Mouse (Mus musculus) lung, embryonic 14.5 days (tissue): ENCODE results near the gene Atg2a. TPM values are rescaled to one million over a fixed set of nuclear protein-coding genes. Genes with fewer than 3 reads are reported as not detected.
A peak's percentile ranks its signal among the peaks of the same experiment; 100 is the strongest.

Experiments
- ATAC-seq: fragments of 200-750 bp; cut with Nextera tagmentation; 2 replicates; pipeline ENCODE4 v1.8.0; 2017; ENCODE audit warnings: mild to moderate bottlenecking, moderate TSS enrichment, moderate library complexity; ENCODE audit not compliant: insufficient read depth
- DNase-seq: peaks from one replicate; pipeline ENCODE4 v3.0.0-alpha.2; 2015
- H3K27ac ChIP-seq: fragments of 300-500 bp; sonication (generic); 2 replicates; pipeline ENCODE4 v1.5.1; 2014; ENCODE audit warnings: low read depth, mild to moderate bottlenecking, moderate library complexity
- H3K27me3 ChIP-seq: fragments of 300-500 bp; sonication (generic); 2 replicates; pipeline ENCODE4 v1.6.1; 2014; ENCODE audit warnings: low read length, control low read depth; ENCODE audit not compliant: insufficient read depth
- H3K36me3 ChIP-seq: fragments of 300-500 bp; sonication (generic); 2 replicates; pipeline ENCODE4 v1.6.1; 2014; ENCODE audit warnings: control low read depth; ENCODE audit not compliant: insufficient read depth
- H3K4me1 ChIP-seq: fragments of 300-500 bp; sonication (generic); 2 replicates; pipeline ENCODE4 v1.6.1; 2014; ENCODE audit warnings: antibody characterized with exemption, control low read depth; ENCODE audit not compliant: insufficient read depth
- H3K4me2 ChIP-seq: fragments of 300-500 bp; sonication (generic); 2 replicates; pipeline ENCODE4 v1.6.1; 2014; ENCODE audit warnings: mild to moderate bottlenecking
- H3K4me3 ChIP-seq: fragments of 300-500 bp; sonication (generic); 2 replicates; pipeline ENCODE4 v1.5.1; 2014; ENCODE audit warnings: low read depth, low read length
- H3K9ac ChIP-seq: fragments of 300-500 bp; sonication (generic); 2 replicates; pipeline ENCODE4 v1.6.1; 2014
- H3K9me3 ChIP-seq: fragments of 300-500 bp; sonication (generic); 2 replicates; pipeline ENCODE4 v1.6.1; 2016; ENCODE audit warnings: low read depth, low read length, control low read depth
- CTCF ChIP-seq: IDR thresholded peaks from 2 replicates; pipeline ENCODE4 v1.5.1; 2016; ENCODE audit warnings: antibody characterized with exemption, low read depth
- WGBS: fragments of 180-500 bp; shearing (Covaris S2); extraction: QIAGEN DNeasy Blood & Tissue Kit; methylation state at CpG from one replicate; pipeline ENCODE4 v1.1.7; 2014; 5-methylcytosine and 5-hydroxymethylcytosine counted together
- polyA plus RNA-seq: library from polyadenylated mRNA; unstranded; fragments of >200 nt; fragmentation: Nextera tagmentation; extraction: Ambion mirVana; gene quantifications from 2 replicates; pipeline ENCODE4 v1.2.1, GENCODE M21; 2014

Atg2a gene
- polyA plus RNA-seq, 1 experiment from 2014 or later: 13.0 TPM

DNA sequence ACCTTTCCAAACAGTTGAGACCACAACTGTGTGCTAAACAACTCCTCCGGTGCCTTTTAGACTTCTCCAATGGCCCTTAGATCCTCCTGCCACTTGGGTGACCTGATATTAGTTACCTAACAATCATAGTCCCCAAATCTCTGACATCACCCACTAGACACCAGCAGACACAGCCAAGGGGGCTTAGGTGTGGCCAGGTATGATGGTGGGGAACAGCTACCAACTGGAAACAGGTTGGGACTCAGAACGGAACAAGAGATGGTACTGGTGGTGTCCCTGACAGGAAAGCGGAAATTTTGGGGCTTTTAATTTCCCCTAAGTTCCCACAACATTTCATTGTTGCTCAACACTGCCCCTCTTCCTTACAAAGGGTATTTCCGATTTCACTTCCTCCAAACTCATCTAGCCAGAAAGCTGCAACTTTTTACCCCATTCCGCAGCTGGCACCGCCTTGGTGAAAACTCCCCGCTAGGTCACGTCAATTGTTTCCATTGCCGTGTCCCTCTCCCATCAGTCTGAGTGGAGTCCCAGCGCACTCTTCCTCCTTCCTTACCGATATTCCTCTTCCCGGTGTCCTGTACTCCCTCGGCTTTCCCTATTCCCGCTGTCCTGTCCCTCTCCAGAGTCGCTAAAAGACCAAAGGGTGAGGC is 34.4 kb downstream of the Atg2a start:
- peak; percentile 50 for DNase-seq
- ATAC-seq: peak; percentile 0; the same call in 1 of the 2 replicates
- H3K9ac ChIP-seq: peak overlapping the region; percentile 58

DNA sequence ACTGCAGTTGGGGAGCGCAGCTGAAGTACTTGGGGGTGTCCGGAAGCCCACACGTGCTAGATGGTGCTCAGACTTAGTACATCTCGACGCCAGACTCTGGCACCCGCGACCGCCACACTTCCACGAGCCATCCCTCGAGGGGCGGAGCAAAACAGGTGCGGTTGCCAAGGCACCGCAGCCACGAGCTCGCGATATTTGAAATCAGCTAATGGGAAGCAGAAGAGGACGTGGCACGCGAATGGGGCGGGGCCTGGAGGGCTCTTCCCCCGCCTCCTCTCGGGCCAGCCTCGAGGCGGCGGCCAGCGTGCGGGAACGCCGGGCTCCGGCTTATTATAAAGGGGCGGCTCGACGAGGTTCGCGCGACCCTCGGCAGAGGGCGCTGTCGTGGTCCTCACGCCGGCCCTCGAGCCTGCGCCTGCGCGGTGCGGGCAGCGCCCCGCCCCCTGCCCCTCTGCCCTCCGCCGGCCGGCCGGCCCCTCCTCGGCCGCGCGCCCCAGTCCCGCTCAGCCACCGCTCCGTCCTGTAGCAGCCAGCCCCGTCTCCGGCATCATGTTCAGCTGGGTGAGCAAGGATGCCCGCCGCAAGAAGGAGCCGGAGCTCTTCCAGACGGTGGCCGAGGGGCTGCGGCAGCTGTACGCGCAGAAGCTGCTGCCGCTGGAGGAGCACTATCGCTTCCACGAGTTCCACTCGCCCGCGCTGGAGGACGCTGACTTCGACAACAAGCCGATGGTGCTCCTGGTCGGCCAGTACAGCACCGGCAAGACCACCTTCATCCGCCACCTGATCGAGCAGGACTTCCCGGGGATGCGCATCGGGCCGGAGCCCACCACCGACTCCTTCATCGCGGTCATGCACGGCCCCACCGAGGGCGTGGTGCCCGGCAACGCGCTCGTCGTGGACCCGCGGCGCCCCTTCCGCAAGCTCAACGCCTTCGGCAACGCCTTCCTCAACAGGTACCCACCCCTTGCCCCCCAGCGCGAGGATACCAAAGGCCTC is 35.3 kb downstream of the Atg2a start, which contains the start of gene Ehd1:
Ehd1 (plus strand) TSS at position 300 of the 996 bp plus-strand sequence.
- TF ChIP-seq CTCF: peak; percentile 51
- H3K4me1 ChIP-seq: peaks cover 11% of the 10 kb centered on the region; the same call in 1 of the 2 replicates

More for the DNA sequence above, 34.4 kb downstream of the Atg2a start:
- WGBS: 6% methylated on average over 15 of the region's 15 CpGs
- TF ChIP-seq CTCF: no peak
- peak overlapping the region; percentile 81 for H3K4me3 ChIP-seq
- peaks cover 11% of the 10 kb centered on the region; the same call in 1 of the 2 replicates for H3K4me1 ChIP-seq
- no peaks in the 10 kb centered on the region for H3K27me3 ChIP-seq
- peak overlapping the region; percentile 97 for H3K4me2 ChIP-seq
- peak overlapping the region; percentile 60; the same call in 1 of the 2 replicates for H3K27ac ChIP-seq
- H3K9me3 ChIP-seq: no peaks in the 10 kb centered on the region
- H3K36me3 ChIP-seq: peaks cover 15% of the 10 kb centered on the region

DNA sequence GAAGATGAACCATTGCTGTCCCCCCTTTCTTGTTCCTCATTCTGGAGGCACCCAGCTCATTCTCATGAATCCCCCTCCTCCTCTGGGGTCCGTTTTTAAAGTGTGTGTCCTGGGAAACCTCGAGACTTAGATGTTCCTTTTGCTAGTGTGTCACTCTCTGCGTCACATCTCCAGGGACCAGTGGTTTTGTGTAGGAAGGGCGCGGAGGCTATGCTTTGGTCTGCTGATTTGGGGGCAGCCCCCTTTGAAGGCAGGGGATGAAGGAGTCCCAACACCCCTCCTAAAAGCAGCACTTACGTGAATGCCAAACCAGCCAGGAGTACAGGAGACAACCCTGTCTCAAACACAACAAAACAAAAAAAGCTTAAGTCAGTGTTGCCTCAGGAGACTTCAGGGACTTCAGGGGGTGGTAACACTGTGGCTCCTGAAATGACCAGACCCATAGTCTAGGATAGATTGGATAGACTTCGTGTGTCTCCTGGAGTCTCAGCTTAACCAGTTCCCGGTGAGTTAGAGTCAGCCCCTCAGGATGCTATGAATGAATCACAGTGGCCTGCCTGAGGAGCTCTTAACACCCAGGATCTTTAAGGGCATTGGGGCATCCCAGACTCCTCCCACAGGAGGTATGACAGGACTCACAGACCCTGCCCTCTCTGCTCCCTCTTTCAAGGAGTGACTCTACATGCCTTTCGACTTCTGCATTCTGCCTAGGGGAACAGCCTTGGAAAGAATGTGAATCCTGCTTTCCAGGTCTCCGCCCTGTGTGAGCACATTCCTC is 36.4 kb downstream of the Atg2a start:
- TF ChIP-seq CTCF: no peak
- peak overlapping the region; percentile 97 for H3K4me2 ChIP-seq
- peaks cover 35% of the 10 kb centered on the region for H3K36me3 ChIP-seq
- H3K4me1 ChIP-seq: peaks cover 11% of the 10 kb centered on the region; the same call in 1 of the 2 replicates
- peak; percentile 83 for DNase-seq
- H3K9me3 ChIP-seq: no peaks in the 10 kb centered on the region
- ATAC-seq: peak; percentile 29; the same call in 1 of the 2 replicates
- peak overlapping the region; percentile 81 for H3K9ac ChIP-seq
- H3K27ac ChIP-seq: peak overlapping the region; percentile 87
- peak overlapping the region; percentile 81 for H3K4me3 ChIP-seq
- WGBS: 4% methylated on average over 10 of the region's 10 CpGs
- no peaks in the 10 kb centered on the region for H3K27me3 ChIP-seq

More for the DNA sequence above, 35.3 kb downstream of the Atg2a start, which contains the start of gene Ehd1:
- DNase-seq (peak; percentile 99), ATAC-seq (peak; percentile 93)
- H3K9me3 ChIP-seq: no peaks in the 10 kb centered on the region
- peak within 1 kb of the TSS; percentile 97 for H3K4me2 ChIP-seq
- under 1% methylated on average over 102 of the region's 106 CpGs for WGBS
- H3K27ac ChIP-seq: peak within 1 kb of the TSS; percentile 87
- H3K36me3 ChIP-seq: peaks cover 23% of the 10 kb centered on the region
- H3K9ac ChIP-seq: peak within 1 kb of the TSS; percentile 81
- peak within 1 kb of the TSS; percentile 81 for H3K4me3 ChIP-seq
- H3K27me3 ChIP-seq: no peaks in the 10 kb centered on the region

DNA sequence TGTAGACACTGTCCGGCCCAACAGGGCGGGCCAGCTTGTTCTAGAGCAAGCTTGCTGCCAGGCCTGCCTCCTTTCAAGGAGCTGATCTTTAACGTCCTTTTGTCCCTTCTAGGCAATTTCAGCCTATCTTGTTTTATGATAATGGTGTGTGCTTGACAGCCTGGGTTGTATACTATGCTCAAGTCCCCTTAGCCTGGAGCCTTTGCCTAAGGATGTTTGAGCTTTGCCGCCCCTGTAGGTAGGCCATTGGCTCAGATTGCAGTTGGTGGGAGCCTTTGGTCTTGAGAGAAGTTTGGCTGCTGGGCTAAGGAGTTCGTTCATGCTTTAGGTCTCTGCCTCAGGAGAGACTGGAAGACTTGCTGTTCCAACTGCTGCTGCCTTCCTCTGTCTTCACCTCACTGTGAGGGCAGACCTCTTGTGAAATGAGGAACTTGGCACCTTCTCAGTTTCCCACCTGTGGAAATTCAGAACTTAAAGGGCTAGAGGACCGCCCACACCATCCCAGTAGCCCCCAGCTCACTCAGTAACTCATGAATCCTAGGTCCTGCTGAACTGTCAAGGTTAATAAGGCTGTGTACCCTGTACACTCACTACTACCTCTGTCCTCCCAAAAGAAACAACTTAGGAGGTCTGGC is 37.1 kb downstream of the Atg2a start:
- H3K4me3 ChIP-seq: peak overlapping the region; percentile 81
- no peak for ATAC-seq
- peaks cover 39% of the 10 kb centered on the region for H3K36me3 ChIP-seq
- peak overlapping the region; percentile 81 for H3K9ac ChIP-seq
- H3K27me3 ChIP-seq: no peaks in the 10 kb centered on the region
- H3K9me3 ChIP-seq: no peaks in the 10 kb centered on the region
- no peak for TF ChIP-seq CTCF
- peak overlapping the region; percentile 87 for H3K27ac ChIP-seq
- DNase-seq: no peak
- peak overlapping the region; percentile 97 for H3K4me2 ChIP-seq
- H3K4me1 ChIP-seq: peaks cover 11% of the 10 kb centered on the region; the same call in 1 of the 2 replicates
- 25% methylated on average over 6 of the region's 6 CpGs for WGBS

DNA sequence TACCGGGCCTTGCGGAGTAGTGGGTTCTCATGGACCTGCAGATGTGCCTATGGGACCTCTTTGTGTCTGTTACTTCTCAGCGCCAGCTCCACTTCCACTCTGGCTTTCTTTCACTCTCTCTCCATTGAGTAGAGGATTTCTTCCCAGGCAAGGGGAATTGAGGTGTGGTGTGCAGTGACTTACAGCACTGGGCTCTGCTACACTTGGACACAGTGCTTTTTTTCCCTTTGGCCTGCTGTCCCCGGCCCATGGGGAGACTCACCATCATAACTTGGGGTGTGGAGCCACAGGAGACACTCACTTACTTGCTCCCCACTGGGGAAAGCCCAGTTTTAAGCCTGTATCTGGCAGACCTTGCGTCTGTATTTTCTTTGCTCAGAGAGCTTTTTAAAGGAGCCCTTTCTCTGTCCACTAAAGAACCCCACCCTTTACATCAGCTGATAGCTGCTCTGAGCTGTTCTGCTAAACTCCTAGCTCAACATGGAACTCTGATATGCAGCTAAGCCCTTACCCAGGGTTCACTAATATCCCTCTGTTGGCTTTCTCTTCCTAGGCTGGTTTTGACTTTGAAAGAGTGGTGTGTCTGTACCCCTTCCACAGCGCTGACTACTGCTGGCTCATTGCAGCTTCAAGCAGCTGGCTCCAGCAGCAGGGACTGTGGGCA is 38.1 kb downstream of the Atg2a start:
- Histone ChIP-seq H3K27me3 (no peaks in the 10 kb centered on the region), H3K36me3 (peaks cover 47% of the 10 kb centered on the region), H3K9ac (0 out of 2 replicates have a peak overlapping the region, but pooled peaks have one; percentile 81), H3K27ac (peak overlapping the region; percentile 38; the same call in 1 of the 2 replicates), H3K4me1 (peaks cover 11% of the 10 kb centered on the region; the same call in 1 of the 2 replicates), H3K4me2 (peak overlapping the region; percentile 97), H3K9me3 (no peaks in the 10 kb centered on the region), H3K4me3 (peak overlapping the region; percentile 81; the same call in 1 of the 2 replicates)
- WGBS: 87% methylated on average over 6 of the region's 6 CpGs
- TF ChIP-seq CTCF: no peak
- DNase-seq (no peak), ATAC-seq (no peak)
